Mouse (Mus musculus): ENCODE measurements around the gene Gm10260.
A peak's percentile ranks its signal among the peaks of the same experiment; 100 is the strongest.

The Gm10260 gene

GRCm38 (mm10) chr13:97760532-97760931, at the start of gene Gm10260:
Gm10260 (minus strand) TSS chr13:97760632.
- peak; percentile 6 for DNase-seq

- no peak for DNase-seq
Observed at GRCm38 (mm10) chr13:97809828-97810227, 49.4 kb upstream of the Gm10260 start.

GRCm38 (mm10) chr13:97805907-97806306, 45.5 kb upstream of the Gm10260 start:
- DNase-seq: no peak

GRCm38 (mm10) chr13:97802386-97802785, 42.0 kb upstream of the Gm10260 start:
- peak; percentile 64 for DNase-seq

- no peak for DNase-seq
Observed at GRCm38 (mm10) chr13:97797462-97797861, 37.0 kb upstream of the Gm10260 start.

GRCm38 (mm10) chr13:97794780-97795179, 34.3 kb upstream of the Gm10260 start:
- DNase-seq: no peak

- no peak for DNase-seq
Observed at GRCm38 (mm10) chr13:97793932-97794331, 33.5 kb upstream of the Gm10260 start.

GRCm38 (mm10) chr13:97791664-97792063, 31.2 kb upstream of the Gm10260 start:
- no peak for DNase-seq

GRCm38 (mm10) chr13:97789782-97790450, 29.5 kb upstream of the Gm10260 start:
- peak; percentile 85 for DNase-seq

GRCm38 (mm10) chr13:97785167-97785835, 24.9 kb upstream of the Gm10260 start:
- peak; percentile 56 for DNase-seq

- DNase-seq: peak; percentile 81
Observed at GRCm38 (mm10) chr13:97783423-97784143, 23.2 kb upstream of the Gm10260 start.

GRCm38 (mm10) chr13:97782063-97782462, 21.6 kb upstream of the Gm10260 start:
- DNase-seq: peak; percentile 70

- peak; percentile 5 for DNase-seq
Observed at GRCm38 (mm10) chr13:97781637-97782036, 21.2 kb upstream of the Gm10260 start.

- peak; percentile 76 for DNase-seq
Observed at GRCm38 (mm10) chr13:97780556-97780955, 20.1 kb upstream of the Gm10260 start.

- DNase-seq: peak; percentile 80
Observed at GRCm38 (mm10) chr13:97779657-97780445, 19.4 kb upstream of the Gm10260 start.

GRCm38 (mm10) chr13:97778698-97779194, 18.3 kb upstream of the Gm10260 start:
- peak; percentile 89 for DNase-seq

GRCm38 (mm10) chr13:97777667-97778066, 17.2 kb upstream of the Gm10260 start:
- peak; percentile 71 for DNase-seq

GRCm38 (mm10) chr13:97776702-97777101, 16.3 kb upstream of the Gm10260 start:
- DNase-seq: peak; percentile 96

GRCm38 (mm10) chr13:97775907-97776306, 15.5 kb upstream of the Gm10260 start:
- peak; percentile 70 for DNase-seq

GRCm38 (mm10) chr13:97774740-97775425, 14.5 kb upstream of the Gm10260 start:
- DNase-seq: peak; percentile 98

- DNase-seq: peak; percentile 64
Observed at GRCm38 (mm10) chr13:97769205-97769604, 8.8 kb upstream of the Gm10260 start.

- DNase-seq: no peak
Observed at GRCm38 (mm10) chr13:97768803-97769202, 8.4 kb upstream of the Gm10260 start.
